Mouse (Mus musculus) lung, postnatal 4 days (tissue): Measurements from ENCODE around the gene Slc41a2.

ENCODE experiments used
- DNase-seq, 2 experiments: peaks; one replicate each; pipeline ENCODE4 v3.0.0; 2021

Gene Slc41a2

DNA sequence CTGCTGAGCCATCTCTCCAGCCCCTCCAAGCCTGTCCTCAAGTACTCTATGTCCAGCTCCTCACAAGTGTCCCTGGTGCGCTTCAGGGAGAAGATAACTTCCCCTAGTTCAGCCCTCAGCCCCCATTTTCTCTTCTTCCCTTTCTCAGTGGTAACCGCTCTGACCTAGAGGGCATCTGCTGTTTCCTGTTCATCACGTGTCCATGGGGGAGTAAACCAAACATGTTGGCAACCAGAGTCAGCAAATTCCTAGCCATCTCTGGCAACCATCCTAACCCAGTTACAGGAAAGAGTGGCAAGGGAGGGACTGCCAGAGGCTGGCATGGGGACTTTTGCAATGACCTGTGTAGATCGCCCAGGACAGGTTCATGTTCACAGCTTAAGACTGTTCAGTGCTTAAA is 36.0 kb downstream of the Slc41a2 start:
- peak in 1 of 2 experiments; percentile 6 for DNase-seq

DNA sequence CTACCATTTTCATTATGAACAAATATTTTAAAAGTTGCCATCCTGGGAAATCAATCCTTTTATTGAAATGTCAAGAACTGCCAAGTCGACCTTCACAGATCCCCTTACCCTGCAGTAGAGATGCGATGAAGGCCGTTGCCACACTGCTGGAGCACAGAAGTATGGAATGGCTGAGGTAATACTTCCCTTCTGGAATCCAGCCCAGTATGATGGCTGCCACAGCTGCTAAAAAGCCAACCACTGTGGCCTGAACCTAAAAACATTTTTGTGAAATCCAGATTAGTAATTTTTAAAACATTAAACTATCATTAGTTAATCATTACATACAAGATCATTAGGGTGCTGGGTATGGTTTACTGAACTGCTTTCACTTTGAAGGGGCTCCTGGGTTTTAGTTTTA is 36.6 kb downstream of the Slc41a2 start:
- no peak for DNase-seq

DNA sequence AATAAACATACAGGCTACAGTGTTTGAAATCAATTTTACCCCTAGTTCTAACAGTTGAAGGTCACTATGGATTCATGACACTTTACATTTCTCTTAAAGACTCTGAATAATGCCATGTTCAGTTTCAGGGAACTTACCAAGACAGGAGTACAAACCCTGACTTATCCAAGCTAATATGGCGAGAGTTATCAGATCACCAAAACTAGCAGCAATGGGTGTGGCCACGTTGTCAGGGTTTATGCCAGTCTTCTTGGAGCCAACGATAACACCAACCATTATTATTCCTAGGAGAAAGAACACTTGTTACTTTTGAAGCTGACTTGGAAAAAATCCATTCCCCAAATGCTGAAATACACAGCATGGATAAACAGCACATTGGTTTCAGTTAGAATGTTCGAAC is 40.7 kb downstream of the Slc41a2 start:
- no peak for DNase-seq

DNA sequence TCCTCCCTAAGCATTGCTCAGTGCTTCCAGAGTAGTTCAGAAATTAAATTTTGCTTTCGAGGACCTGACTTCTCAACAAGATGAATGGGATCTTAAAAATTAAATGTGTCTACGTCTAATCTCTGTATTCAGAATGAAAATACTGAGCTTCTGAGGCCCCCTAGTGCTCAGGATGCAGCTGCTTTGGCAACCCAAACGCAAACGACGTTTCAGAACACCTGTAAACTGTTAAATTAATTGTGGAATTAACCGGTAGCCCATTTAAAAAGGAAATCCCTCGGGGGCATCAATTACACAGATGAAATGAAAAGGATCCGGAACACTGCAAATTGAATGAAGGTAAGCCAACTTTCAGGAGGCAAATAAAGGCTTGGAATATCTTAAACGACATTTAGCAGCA is 42.9 kb downstream of the Slc41a2 start:
- no peak for DNase-seq

DNA sequence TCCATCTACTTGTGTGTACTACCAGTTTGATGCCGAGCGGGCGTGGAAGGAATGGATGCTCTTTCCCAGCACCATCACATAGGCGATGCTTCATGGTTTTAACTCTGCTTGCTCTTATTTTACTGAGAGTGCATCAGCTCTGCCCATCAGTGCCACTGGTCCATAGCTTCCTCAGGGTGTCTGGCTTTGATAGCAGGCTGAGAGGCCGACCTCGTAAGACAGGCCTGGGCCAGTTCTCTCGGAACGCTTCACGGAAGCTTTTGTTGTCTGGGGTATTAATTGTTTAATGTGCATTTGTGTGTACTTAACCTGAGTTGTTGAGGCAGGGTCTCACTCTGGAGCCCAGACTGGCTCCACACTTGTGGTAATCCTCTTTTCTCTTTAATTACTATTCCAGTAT is 44.3 kb downstream of the Slc41a2 start:
- DNase-seq: no peak

DNA sequence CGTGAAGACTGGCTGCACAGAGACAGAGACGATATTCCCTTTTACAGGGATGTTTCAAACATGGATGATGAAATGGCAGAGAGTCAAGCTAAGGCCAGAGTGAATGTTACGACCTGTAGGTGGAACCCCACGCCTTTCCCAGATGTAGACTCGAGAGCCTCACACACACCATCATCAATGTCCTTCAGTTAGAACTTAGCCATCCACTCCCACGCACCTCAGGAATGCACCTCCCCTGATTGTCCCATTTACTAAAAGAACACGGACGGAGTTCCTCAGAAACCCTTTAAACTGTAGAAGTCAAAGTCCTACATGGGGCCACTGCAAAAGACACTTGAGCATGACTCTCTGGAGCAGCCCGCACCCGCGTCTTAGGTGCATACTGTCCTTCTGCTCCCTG is 46.0 kb downstream of the Slc41a2 start:
- no peak for DNase-seq

DNA sequence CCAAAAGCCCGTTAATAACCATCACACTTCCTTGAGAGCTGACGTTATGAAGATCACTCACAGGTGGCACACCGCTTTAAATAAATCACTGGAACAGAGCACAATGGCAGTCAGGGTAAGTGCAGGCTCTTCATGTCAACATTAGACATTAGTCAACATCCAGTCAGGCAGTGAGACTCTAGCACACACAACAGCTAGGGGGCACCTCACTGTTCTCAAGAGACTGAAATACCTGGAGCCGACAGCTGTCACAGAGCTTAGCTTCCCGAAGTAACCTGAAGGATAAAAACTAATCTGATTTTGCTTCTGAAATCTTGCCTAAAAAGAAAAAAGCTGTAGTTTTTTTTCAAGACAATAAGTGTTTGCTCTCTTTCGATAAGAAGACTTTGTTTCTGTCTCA is 49.9 kb downstream of the Slc41a2 start:
- no peak for DNase-seq

DNA sequence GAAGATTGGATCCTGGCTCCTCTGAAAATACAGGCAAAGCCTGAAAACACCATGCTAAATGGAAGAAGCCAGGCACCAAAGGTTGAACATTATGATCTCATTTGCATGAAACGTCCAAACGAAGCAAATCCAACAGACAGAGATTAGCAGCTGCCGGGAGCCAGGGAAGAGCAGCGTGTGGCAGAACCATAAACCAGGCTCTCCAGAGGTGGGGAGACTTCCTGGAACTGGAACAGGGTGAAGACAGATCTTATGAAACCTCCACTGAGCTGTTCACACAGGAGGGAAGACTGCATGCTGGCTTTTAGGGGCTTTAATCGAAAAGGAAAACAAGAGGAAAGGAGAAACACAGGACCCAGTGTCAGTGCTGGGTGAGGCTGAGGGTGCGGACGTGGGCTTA is 51.3 kb downstream of the Slc41a2 start:
- DNase-seq: no peak

DNA sequence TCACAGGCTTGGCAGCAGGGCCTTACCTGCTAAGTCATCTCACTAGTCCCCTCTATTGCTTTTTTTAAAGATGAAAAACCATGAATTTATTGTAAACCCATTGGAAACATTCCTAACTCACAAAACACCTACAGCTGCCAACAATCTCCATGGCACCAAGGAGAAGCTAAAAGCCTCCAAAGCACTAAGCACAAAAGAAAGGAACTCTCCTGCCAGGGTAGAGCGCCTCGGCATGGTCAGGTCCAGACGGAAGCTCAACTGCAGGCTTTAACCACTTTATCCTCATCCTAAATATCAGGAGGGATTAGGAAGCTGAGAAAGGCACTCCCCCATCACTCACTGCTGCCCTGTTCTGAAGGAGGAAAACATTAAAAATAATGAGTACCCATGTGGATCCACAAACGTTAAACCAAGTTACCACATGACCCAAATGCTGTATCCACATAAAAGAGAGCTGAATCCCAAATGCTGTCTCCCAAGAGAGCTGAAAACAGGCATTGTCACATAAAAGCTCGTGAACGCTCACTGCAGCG is 51.9 kb downstream of the Slc41a2 start:
- no peak for DNase-seq

DNA sequence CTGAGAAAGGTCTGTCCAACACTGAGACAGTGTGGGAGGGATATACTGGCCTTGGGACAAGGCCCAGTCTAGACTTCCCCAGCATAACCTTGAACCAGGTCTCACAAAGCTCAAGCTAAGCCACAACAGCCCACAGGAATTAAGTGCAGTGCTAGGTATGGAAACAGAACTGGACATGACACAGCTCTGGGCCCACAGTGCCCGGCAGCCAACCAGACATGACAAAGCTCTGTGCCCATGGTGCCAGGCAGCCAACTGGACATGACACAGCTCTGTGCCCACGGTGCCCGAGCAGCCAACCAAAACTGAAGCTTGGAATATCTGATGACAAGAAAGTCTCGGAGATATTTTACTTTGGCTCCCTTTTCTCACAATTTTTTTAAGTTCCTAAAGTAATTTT is 52.8 kb downstream of the Slc41a2 start:
- DNase-seq: no peak

DNA sequence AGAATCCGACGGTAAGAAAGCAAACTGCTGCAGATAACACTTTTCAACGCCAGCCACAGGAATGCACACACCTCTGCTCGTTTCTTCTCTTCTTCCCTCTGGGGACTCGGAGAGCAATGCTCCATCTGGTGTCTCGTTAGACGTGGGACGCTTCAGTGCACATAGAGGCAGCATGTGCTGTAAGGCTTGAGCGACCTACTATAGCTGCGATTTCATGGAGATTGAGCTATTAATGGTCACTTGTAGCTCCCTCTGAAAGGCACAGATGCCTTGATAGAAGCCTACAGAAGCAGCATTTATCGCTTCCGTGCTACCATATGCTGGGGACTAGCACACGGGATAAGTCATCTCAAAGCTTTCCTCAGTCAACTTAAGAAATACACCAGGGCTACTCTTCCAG is 71.0 kb downstream of the Slc41a2 start:
- DNase-seq: no peak

DNA sequence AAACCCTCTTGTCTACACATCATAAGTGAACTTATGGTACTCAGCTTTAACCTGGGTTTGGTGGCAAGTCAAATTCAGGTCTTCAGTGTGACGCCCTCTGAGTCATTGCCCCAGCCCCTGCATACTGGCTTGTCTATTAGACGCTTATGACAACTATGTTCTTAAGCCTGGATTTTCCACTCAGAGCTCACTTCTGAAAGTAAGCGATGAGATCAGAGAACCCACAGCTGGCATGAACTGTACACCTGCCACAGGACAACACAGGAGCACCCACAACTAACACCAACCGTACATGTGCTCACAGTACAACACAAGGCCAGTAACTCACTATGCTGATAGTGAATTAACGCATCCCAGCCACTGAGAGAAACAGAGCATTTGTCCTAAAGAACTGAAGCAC is 71.4 kb downstream of the Slc41a2 start:
- DNase-seq: no peak

DNA sequence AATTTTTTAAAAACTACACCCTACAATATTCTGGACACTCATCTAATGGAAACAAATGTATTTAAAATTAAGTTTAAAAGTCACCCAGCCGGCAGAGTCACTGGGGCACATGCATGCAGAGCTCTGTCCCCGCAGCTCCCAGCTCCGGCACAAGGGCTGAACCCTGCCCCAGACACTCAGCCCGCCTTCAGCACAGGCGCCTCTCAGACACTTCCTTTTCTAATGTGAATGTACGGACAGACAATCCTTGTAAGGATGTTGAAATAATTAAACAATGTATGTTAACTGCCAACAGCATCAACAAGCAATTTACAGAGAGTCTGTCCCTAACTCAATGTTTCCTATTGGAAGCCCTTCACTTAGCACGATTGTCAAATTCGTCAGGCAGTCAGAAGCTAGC is 73.0 kb downstream of the Slc41a2 start:
- DNase-seq: peak; percentile 29 to 55

DNA sequence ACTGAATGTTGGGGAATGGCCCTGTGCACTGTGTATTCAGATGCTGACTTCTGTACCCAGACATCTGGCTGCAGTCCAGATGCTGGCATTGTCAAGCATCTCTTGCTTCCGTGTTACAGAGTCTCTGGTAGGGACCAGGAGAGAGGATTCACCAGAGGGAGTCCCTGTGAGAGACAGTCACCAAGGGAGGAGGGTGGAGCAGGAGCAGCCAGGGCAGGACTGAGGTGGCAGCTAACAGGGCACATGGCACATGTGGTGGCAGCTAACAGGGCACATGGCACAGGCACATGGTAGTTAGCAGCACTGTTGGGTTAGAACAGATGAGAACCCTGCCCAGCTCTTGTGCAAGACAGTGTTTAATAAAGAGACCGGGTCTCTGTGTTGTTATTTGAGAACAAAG is 73.6 kb downstream of the Slc41a2 start:
- peak in 1 of 2 experiments; percentile 26 for DNase-seq

DNA sequence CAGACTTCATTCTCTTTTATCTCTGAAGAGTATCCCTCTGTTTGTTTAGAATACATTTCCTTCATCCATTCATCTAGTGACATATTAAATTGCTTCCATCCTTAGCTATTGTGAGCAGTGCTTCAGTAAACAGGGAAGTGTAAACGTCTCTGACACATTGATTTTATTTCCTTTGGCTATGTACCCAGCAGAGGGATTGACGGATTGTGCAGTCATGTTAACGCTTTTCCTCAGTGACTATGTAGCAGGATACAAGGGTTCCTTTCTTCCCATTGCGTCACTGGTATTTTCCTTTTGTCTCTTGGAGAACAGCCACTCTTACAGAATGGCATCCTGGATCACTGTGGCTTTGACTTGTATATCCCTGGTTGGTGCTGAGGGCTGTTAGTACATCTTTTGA is 76.4 kb downstream of the Slc41a2 start:
- DNase-seq: no peak

DNA sequence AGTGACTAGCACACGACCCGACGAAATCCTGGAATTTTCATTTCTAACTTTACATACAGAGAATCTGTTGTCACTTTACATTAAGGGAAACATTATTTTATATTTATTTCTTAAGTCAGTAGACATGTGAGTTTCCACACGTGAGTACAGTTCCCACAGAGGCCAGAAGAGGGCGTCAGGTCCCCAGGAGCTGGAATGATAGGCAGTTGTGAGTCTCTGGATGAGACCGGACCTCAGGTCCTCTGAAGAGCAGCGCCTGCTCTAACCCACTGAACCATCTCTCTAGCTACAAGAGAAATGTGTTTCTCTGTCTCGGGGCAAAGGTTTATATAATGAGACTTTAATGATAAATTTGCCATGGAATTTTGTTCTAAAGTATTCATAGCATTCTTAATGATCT is 86.3 kb downstream of the Slc41a2 start:
- DNase-seq: peak in 1 of 2 experiments; percentile 42

DNA sequence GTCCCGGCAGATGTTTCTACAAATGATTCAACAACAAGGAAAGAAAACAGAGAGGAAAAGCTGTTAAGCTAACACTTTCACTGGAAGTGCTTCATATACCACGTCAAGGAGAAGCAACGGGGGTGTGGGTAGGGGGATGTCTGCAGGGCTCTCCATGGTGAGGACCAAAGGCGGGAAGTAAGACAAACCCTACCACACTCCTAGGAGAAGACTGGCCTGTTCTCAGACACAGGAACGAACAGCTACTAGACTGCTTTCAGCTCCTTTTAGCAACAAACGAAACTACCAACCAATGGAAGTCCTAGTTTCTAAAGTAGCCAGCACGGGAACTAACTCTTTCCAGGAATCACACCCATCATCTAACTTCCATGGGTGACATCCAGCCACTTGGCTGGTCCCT is 89.6 kb downstream of the Slc41a2 start:
- DNase-seq: no peak

DNA sequence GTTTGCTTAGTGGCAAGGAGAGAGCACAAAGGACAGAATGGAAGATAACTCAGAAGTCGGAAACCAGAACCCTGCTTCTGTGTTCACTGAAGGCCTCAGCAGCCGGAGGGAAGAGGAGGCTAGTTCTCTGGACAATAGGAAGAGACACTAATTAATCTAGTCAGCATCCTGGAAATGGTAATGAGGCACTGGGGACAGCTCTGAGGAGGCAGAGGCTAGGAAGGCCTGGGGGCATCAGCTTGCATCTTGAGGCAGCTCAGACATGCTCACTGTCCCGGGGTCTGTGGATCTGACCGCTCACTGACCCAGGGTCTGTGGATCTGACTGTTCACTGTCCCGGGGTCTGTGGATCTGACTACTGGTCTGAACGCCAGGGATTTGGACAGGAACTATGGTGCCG is 92.0 kb downstream of the Slc41a2 start:
- DNase-seq: no peak

DNA sequence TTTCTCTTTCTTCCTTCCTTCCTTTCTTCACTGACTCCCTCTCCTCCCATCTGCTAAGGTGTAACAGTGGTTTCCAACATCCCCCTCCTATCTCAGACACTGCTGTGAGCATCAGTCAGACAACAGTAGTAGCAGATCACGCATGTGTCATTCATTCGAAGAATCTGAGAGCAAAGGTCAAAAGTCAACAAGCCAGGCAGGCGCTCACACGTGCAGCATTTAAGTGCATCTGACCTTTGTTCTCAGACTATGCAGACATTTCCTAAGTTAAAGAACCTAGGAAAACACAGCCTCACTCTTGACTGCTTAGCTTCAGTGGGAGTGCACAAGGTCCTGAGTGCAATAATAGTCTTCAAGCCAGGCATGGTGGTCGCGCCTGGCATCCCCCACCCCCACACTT is 93.6 kb downstream of the Slc41a2 start:
- no peak for DNase-seq

DNA sequence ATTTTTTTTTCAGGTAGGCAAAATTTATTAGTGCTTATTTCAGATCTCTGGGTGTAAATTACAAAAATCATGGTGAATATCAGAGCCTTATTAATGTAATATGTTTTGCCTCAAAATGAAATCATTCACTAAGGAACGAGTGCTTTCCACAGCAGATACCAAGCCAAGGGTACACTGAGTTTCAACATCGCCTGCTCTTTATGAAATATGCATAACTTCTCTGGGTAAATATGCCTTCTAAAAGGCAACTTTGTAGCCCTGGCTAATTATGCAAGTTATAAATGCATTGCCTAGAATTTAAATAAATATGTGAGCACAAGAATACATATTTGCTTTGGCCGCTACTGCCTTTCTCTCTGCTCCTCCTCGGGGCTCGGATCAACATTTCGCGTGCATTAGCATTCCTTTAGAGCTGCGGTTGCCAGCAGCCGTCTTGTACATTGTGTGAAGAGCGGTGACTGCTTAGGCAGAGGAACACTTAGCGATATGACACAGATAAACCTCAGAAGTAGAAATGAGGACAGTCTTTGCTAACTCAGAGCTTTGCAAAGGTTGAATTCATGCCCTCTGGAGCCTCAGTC is 95.5 kb downstream of the Slc41a2 start:
- peak in 1 of 2 experiments; percentile 62 for DNase-seq

DNA sequence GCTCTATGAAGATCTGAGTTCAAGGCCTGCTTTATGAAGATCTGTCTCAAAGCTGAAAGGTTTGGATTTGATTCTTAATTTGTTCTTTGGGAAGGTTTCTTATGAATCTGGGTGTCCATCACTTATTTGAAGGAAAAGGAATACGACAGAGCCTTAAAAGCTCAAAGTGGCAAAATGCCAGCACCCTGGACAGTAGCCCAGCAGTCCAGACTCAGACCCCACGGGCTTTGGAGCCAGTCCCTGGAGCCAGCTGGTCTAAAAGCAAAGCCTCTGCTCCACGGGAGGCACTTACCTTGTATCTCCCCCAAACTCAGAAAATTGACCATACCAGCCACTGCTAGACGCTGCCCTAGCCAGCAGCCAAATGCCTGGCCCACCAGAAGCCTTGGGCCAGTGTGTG is 103.3 kb downstream of the Slc41a2 start:
- DNase-seq: peak; percentile 26 to 53

DNA sequence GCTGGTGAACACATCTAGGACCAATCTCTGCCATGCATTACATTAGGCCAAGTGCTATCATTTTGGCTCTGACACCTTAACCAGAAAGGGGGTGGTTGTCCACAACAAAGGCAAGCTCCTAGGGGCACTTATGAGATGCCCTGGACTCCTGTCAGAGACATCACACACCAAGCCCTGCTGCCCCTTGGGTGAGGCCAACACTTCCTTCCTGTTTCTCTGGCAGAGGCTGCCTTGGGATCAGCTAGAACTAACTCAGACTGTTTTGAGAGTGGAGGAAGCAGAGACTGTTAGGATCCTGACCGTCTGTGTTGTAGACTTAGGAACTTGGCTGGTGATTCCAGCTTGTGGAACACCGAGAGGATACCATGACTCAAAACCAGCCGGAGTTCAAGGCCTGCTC is 103.7 kb downstream of the Slc41a2 start:
- no peak for DNase-seq

DNA sequence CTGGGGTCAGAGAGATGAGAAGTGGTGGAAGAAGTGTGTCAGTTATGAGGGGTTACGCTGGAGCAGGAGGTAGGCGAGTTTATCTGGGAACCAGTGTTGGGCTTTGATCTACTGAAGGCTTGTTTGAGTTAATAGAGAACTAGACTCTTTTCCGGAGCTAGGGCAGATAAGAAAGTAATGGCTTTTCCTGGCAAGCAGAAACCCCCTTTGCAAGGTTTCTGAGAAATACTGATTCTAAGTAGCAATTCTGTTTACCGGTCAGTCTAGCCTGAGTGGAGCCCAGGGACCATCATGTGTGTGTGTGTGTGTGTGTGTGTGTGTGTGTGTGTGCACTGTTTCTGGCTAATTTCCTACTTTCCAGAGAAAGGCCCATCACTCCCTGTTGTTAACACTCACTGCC is 109.1 kb downstream of the Slc41a2 start:
- no peak for DNase-seq

DNA sequence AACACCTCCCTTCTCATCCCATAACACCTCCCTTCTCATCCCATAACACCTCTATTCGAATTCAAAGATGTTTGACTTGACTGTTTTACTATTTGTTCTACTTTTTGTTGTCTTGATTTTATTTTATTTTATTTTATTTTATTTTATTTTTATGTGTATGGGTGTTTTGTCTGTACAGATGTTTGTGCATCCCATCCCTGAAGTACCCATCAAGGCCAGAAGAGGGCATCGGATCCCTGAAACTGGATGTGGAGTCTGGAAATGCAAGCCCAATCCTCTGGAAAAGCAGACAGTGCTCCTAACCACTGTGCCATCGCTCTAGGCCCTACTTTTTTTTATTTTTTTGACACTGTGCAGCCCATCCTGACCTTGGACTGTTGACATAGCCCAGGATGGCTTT is 112.7 kb downstream of the Slc41a2 start:
- peak; percentile 20 to 50 for DNase-seq

DNA sequence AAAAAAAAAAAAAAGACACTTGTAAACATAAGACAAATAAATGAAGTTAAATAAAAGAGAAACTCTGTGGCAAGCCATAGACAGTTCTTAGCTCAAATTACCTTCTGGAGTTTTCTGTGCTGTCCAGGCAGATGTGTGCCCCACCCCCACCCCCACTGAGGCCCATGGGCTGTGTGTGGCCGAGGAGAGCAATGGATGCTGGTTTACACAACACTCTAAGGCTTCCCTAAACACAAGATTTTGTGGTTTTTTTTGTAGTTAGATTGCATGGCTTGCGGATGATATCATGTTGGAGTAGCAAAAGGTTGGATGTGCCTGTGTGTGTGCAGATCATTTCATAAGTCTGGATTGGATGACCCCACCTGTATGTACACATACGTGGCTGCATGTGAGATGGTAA is 116.8 kb downstream of the Slc41a2 start:
- no peak for DNase-seq

DNA sequence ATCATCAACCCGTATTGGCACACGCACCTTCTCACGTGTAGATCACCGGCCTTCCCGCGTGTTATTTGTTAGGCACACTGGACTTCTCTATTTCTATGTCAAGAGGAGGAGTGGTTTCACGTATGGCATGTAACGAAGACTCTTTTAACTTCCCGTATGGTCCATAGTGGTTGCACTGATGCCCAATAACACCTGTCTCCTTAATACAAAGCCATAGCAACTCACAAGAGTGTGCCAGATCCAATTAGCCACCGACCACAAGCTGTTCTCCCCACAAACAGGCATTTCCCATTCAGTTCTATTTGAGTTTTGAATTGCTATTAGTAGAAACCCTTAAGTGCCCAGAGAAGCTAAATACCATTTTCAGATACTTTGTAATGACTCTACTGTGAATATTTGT is 117.5 kb downstream of the Slc41a2 start:
- no peak for DNase-seq
